Mouse (Mus musculus): Measurements from ENCODE around the gene Inpp4a. TPM values are rescaled to one million over a fixed set of nuclear protein-coding genes. Genes with fewer than 3 reads are reported as not detected.

The Inpp4a gene
- polyA plus RNA-seq, 1 experiment, result 74.6 TPM

DNA sequence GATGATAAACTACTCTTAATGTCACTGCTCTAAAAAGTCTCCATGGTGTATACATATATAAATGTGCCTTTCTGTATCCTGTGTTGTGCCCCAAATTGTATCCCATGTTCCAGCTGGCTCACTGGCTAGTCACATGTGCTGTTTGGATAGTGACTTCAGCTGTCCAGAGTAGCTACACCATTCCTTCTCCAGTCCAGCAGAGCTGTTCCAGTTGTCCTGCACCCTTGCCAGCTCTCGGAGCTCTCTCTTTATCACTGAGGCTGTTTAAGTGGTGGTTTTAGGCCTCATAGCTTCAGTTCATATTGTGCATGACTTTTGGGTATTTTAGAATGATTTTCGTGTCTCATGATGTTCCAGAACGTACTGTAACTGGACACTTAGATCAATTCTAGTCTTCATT lies 55.8 kb downstream of the Inpp4a start:
- TF ChIP-seq POLR2A (IDR thresholded peaks at IDR 0.05; ENCODE audit: control insufficient read depth, low read depth, low read length) (no peak), CTCF (IDR thresholded peaks at IDR 0.05; ENCODE audit: control insufficient read depth, insufficient read depth, insufficient replicate concordance, low read depth, low read length) (no peak)
- Histone ChIP-seq H3K27me3 (ENCODE audit: control insufficient read depth, insufficient read depth, low read length) (no peaks in the 10 kb centered on the region), H3K36me3 (ENCODE audit: control insufficient read depth, insufficient read depth, low read length) (no peaks in the 10 kb centered on the region), H3K4me3 (ENCODE audit: control insufficient read depth, low read depth, low read length) (no peak overlapping the region), H3K4me1 (ENCODE audit: control insufficient read depth, insufficient read depth, low read length) (peaks cover 2% of the 10 kb centered on the region), H3K27ac (ENCODE audit: control insufficient read depth, insufficient read depth, low read depth, low read length) (peak overlapping the region; percentile 30; the same call in 1 of the 2 replicates)

DNA sequence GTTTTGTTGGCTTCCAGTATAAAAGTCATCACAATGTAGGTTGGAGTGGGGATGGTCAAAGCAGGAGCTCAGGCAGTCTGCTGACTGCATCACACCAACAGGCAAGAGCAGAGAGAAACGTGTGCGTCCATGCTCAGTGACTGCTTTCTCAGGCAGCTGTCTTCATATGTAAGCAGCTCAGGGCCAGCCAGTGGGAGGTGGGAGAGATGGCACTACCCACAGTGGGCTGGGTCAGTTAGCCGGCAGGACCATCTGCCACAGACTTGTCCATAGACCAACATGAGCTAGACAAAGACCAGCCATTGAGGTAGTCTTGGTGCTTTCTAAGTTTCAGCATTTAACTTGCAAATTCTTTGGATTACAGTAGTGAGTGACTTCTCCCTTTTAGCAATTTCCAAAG lies 56.6 kb downstream of the Inpp4a start:
- Histone ChIP-seq H3K36me3 (ENCODE audit: control insufficient read depth, insufficient read depth, low read length) (no peaks in the 10 kb centered on the region), H3K4me3 (ENCODE audit: control insufficient read depth, low read depth, low read length) (no peak overlapping the region), H3K27me3 (ENCODE audit: control insufficient read depth, insufficient read depth, low read length) (no peaks in the 10 kb centered on the region), H3K4me1 (ENCODE audit: control insufficient read depth, insufficient read depth, low read length) (peaks cover 2% of the 10 kb centered on the region), H3K27ac (ENCODE audit: control insufficient read depth, insufficient read depth, low read depth, low read length) (no peak overlapping the region)
- no peak for TF ChIP-seq CTCF (IDR thresholded peaks at IDR 0.05; ENCODE audit: control insufficient read depth, insufficient read depth, insufficient replicate concordance, low read depth, low read length)
- no peak for TF ChIP-seq POLR2A (IDR thresholded peaks at IDR 0.05; ENCODE audit: control insufficient read depth, low read depth, low read length)

DNA sequence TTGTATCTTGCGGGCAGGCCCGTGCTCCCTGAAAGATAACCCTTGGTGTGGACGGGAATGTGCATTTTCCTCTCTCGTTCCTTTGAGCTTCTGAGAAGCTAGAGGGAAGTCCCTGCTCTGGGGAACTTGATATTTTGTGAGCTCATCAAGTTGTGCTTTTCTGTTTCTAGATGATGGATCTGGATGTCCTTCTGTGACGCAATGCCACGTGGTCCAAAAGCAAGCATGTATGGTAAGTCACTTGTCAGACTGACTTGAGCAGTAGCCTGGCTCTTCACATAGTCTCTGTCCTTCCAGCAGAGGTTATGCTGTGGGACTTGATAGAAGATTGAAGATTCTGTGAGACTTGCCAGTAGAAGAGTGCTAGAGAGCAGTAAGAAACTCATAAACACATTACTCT lies 57.5 kb downstream of the Inpp4a start:
- H3K36me3 ChIP-seq (ENCODE audit: control insufficient read depth, insufficient read depth, low read length), result no peaks in the 10 kb centered on the region
- TF ChIP-seq CTCF (IDR thresholded peaks at IDR 0.05; ENCODE audit: control insufficient read depth, insufficient read depth, insufficient replicate concordance, low read depth, low read length) (no peak), POLR2A (IDR thresholded peaks at IDR 0.05; ENCODE audit: control insufficient read depth, low read depth, low read length) (no peak)
- peaks cover 2% of the 10 kb centered on the region for H3K4me1 ChIP-seq (ENCODE audit: control insufficient read depth, insufficient read depth, low read length)
- no peak overlapping the region for H3K4me3 ChIP-seq (ENCODE audit: control insufficient read depth, low read depth, low read length)
- no peaks in the 10 kb centered on the region for H3K27me3 ChIP-seq (ENCODE audit: control insufficient read depth, insufficient read depth, low read length)
- no peak overlapping the region for H3K27ac ChIP-seq (ENCODE audit: control insufficient read depth, insufficient read depth, low read depth, low read length)

- Histone ChIP-seq H3K27ac (ENCODE audit: control insufficient read depth, insufficient read depth, low read depth, low read length) (no peak overlapping the region), H3K4me3 (ENCODE audit: control insufficient read depth, low read depth, low read length) (no peak overlapping the region), H3K36me3 (ENCODE audit: control insufficient read depth, insufficient read depth, low read length) (no peaks in the 10 kb centered on the region), H3K4me1 (ENCODE audit: control insufficient read depth, insufficient read depth, low read length) (peaks cover 2% of the 10 kb centered on the region), H3K27me3 (ENCODE audit: control insufficient read depth, insufficient read depth, low read length) (no peaks in the 10 kb centered on the region)
- TF ChIP-seq CTCF (IDR thresholded peaks at IDR 0.05; ENCODE audit: control insufficient read depth, insufficient read depth, insufficient replicate concordance, low read depth, low read length), result no peak
- no peak for TF ChIP-seq POLR2A (IDR thresholded peaks at IDR 0.05; ENCODE audit: control insufficient read depth, low read depth, low read length)
These were observed 59.0 kb downstream of the Inpp4a start for GRCm38 (mm10) chr1:37358621-37359020.

- H3K36me3 ChIP-seq (ENCODE audit: control insufficient read depth, insufficient read depth, low read length), result no peaks in the 10 kb centered on the region
- peaks cover 2% of the 10 kb centered on the region for H3K4me1 ChIP-seq (ENCODE audit: control insufficient read depth, insufficient read depth, low read length)
- H3K4me3 ChIP-seq (ENCODE audit: control insufficient read depth, low read depth, low read length), result no peak overlapping the region
- H3K27me3 ChIP-seq (ENCODE audit: control insufficient read depth, insufficient read depth, low read length), result no peaks in the 10 kb centered on the region
- no peak overlapping the region for H3K27ac ChIP-seq (ENCODE audit: control insufficient read depth, insufficient read depth, low read depth, low read length)
- TF ChIP-seq CTCF (IDR thresholded peaks at IDR 0.05; ENCODE audit: control insufficient read depth, insufficient read depth, insufficient replicate concordance, low read depth, low read length) (no peak), POLR2A (IDR thresholded peaks at IDR 0.05; ENCODE audit: control insufficient read depth, low read depth, low read length) (no peak)
These were observed 59.9 kb downstream of the Inpp4a start for GRCm38 (mm10) chr1:37359395-37360092.

DNA sequence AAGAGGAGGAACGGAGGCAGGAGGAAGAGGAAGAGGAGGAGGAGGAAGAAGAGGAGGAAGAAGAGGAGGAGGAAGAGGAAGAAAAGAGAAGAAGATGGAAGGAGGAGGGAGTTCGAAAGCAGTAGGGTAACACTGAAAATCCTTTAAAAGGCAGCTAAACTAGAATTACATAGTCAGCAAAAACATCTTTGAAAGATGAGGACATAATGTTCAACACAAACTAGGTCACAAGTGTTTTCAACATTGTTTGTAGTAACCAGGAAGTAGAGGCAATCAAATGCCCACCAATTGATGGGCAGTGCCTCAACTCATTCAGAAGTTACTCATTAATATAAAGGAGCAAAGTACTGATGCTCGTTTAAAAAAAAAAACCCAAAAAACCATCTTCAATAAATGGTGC lies 61.1 kb downstream of the Inpp4a start:
- no peaks in the 10 kb centered on the region for H3K36me3 ChIP-seq (ENCODE audit: control insufficient read depth, insufficient read depth, low read length)
- TF ChIP-seq POLR2A (IDR thresholded peaks at IDR 0.05; ENCODE audit: control insufficient read depth, low read depth, low read length) (no peak), CTCF (IDR thresholded peaks at IDR 0.05; ENCODE audit: control insufficient read depth, insufficient read depth, insufficient replicate concordance, low read depth, low read length) (no peak)
- no peak overlapping the region for H3K27ac ChIP-seq (ENCODE audit: control insufficient read depth, insufficient read depth, low read depth, low read length)

GRCm38 (mm10) chr1:37362721-37363120 lies 63.1 kb downstream of the Inpp4a start:
- Histone ChIP-seq H3K27ac (ENCODE audit: control insufficient read depth, insufficient read depth, low read depth, low read length) (no peak overlapping the region), H3K36me3 (ENCODE audit: control insufficient read depth, insufficient read depth, low read length) (no peaks in the 10 kb centered on the region), H3K4me3 (ENCODE audit: control insufficient read depth, low read depth, low read length) (no peak overlapping the region), H3K4me1 (ENCODE audit: control insufficient read depth, insufficient read depth, low read length) (no peaks in the 10 kb centered on the region), H3K27me3 (ENCODE audit: control insufficient read depth, insufficient read depth, low read length) (no peaks in the 10 kb centered on the region)
- TF ChIP-seq POLR2A (IDR thresholded peaks at IDR 0.05; ENCODE audit: control insufficient read depth, low read depth, low read length) (no peak), CTCF (IDR thresholded peaks at IDR 0.05; ENCODE audit: control insufficient read depth, insufficient read depth, insufficient replicate concordance, low read depth, low read length) (no peak)

More for the DNA sequence above, 61.1 kb downstream of the Inpp4a start:
- H3K4me1 ChIP-seq (ENCODE audit: control insufficient read depth, insufficient read depth, low read length), result no peaks in the 10 kb centered on the region
- H3K4me3 ChIP-seq (ENCODE audit: control insufficient read depth, low read depth, low read length), result no peak overlapping the region
- H3K27me3 ChIP-seq (ENCODE audit: control insufficient read depth, insufficient read depth, low read length), result no peaks in the 10 kb centered on the region
